Mouse (Mus musculus) CH12.LX (cell line): Measurements from ENCODE around the gene 1700008O03Rik.

ENCODE experiments used
- CTCF ChIP-seq, 2 experiments: IDR thresholded peaks in 1 of 2; conservative IDR thresholded peaks in 1 of 2; 2 replicates each; pipeline ENCODE4 v1.5.1; 2011 to 2012; ENCODE audit warnings: low read depth in 2 of 2, low read length in 2 of 2, improper control_type of control experiment in 1 of 2, inconsistent platforms in 1 of 2, mild to moderate bottlenecking in 1 of 2, moderate library complexity in 1 of 2
- JUN ChIP-seq: IDR thresholded peaks from 2 replicates; pipeline ENCODE4 v1.6.1; 2011; ENCODE audit warnings: low read depth, mild to moderate bottlenecking, low read length, improper control_type of control experiment, moderate library complexity; ENCODE audit not compliant: insufficient read depth
- POLR2A ChIP-seq: IDR thresholded peaks from 2 replicates; pipeline ENCODE4 v1.6.1; 2011; ENCODE audit warnings: low read depth, mild to moderate bottlenecking, improper control_type of control experiment, low read length

DNA sequence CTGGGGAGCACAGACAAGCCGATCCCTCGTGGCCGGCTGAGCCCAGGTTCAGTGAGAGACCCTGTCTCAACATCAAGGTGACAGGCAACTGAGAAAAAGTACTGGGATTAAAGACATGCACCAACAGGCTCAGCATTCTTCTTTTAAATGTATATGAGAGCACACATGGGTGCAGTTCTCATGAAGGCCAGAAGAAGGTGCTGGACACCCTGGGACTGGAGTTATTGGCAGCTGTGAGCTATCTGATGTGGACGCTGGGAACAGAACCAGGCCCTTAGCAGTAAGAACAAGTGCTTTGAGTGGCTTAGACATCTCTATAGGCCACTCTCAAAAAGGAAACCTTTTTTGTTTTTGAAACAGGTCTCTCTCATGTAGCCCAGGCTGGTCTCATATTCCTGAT lies 25.5 kb upstream of the 1700008O03Rik start:
- TF ChIP-seq POLR2A = no peak
- TF ChIP-seq CTCF (conservative IDR thresholded peaks at IDR 0.05 in 1 of 2, IDR thresholded peaks at IDR 0.05 in 1 of 2; ENCODE audit: low read depth in 2 of 2, low read length in 2 of 2) = peak in 1 of 2 experiments; percentile 7; a peak in 1 of 4 replicates
- TF ChIP-seq JUN = no peak
